Mouse (Mus musculus): ENCODE data around the gene Hipk2. TPM values are rescaled to one million over a fixed set of nuclear protein-coding genes. Genes with fewer than 3 reads are reported as not detected.

Hipk2 gene
- polyA plus RNA-seq, 1 experiment, result 16.9 TPM

DNA sequence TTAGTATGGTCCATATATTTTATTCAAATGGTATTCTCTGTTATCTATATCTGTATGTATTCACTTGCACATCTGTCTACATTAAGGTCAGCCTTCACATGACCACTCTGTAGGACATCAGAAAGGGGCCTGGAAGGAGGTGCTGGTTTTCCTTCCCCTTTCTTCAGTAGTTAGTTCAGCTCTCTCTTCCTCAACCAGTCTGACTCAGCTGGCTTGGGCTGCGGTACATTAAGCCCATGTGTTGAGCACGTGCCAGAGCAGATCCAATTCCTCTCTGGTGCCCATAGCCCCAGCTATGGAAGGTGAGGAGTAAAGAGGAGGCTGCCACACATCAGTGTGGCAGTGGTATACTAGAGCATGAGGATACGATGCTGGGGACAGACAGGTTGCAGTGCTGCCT, 165.5 kb downstream of the Hipk2 start:
- no peak for TF ChIP-seq CTCF (IDR thresholded peaks at IDR 0.05; ENCODE audit: borderline replicate concordance, control insufficient read depth, extremely low read depth, insufficient read depth, low read length, poor library complexity)
- TF ChIP-seq POLR2A (IDR thresholded peaks at IDR 0.05; ENCODE audit: control insufficient read depth, extremely low read depth, insufficient read depth, low read length, poor library complexity), result no peak
- DNase-seq, result no peak
- H3K27ac ChIP-seq (ENCODE audit: control insufficient read depth, insufficient read depth, low read length), result no peak overlapping the region
- H3K27me3 ChIP-seq (ENCODE audit: control insufficient read depth, insufficient read depth, low read length), result no peaks in the 10 kb centered on the region
- no peaks in the 10 kb centered on the region for H3K36me3 ChIP-seq (ENCODE audit: control insufficient read depth, insufficient read depth, low read length)
- no peak overlapping the region for H3K4me3 ChIP-seq (ENCODE audit: control insufficient read depth, insufficient read depth, low read length)
- whole genome bisulfite sequencing, result 79% methylated on average over 3 of the region's 3 CpGs
- H3K4me1 ChIP-seq (replicated peaks; ENCODE audit: control insufficient read depth, insufficient read depth, low read length), result no peaks in the 10 kb centered on the region

DNA sequence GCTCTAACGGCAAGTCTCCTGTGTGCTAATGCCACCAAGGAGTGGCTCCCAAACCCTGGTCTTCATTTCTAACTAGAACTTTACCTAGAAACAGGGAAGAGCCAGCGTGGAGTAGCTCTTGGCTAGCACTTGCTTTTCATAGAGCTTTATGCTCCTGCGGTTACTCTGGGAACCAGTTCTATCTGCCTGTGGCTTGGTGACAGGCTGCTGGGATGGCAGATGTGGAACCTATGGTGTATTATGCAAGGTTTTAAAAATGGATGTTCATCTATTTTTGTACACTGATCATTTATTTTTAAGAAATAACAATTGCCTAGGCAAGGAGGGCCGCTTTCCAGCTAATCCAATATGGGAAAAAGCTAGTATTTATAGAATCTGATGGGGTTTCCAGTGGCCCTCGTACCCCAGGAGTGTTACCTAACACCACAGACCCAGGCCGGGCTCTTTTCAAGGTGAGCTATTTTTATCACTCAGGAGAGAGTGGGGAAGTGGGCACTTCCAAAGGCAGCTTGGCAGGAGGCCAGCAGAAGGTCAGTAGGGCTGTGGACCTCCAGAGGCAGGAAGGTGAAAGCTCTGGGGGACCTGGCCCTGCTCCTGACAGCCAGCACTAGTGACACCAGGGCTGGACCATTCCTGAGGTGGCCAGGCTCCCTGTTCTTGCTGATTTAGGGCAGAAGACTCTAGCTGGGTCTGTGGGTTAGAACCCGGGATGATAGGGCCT, 171.5 kb downstream of the Hipk2 start:
- 85% methylated on average over 7 of the region's 7 CpGs for WGBS
- no peak overlapping the region for H3K27ac ChIP-seq (ENCODE audit: control insufficient read depth, insufficient read depth, low read length)
- H3K27me3 ChIP-seq (ENCODE audit: control insufficient read depth, insufficient read depth, low read length), result no peaks in the 10 kb centered on the region
- no peak for DNase-seq
- H3K4me3 ChIP-seq (ENCODE audit: control insufficient read depth, insufficient read depth, low read length), result no peak overlapping the region
- H3K4me1 ChIP-seq (replicated peaks; ENCODE audit: control insufficient read depth, insufficient read depth, low read length), result no peaks in the 10 kb centered on the region
- H3K36me3 ChIP-seq (ENCODE audit: control insufficient read depth, insufficient read depth, low read length), result no peaks in the 10 kb centered on the region
- TF ChIP-seq CTCF (IDR thresholded peaks at IDR 0.05; ENCODE audit: borderline replicate concordance, control insufficient read depth, extremely low read depth, insufficient read depth, low read length, poor library complexity), result no peak
- no peak for TF ChIP-seq POLR2A (IDR thresholded peaks at IDR 0.05; ENCODE audit: control insufficient read depth, extremely low read depth, insufficient read depth, low read length, poor library complexity)

DNA sequence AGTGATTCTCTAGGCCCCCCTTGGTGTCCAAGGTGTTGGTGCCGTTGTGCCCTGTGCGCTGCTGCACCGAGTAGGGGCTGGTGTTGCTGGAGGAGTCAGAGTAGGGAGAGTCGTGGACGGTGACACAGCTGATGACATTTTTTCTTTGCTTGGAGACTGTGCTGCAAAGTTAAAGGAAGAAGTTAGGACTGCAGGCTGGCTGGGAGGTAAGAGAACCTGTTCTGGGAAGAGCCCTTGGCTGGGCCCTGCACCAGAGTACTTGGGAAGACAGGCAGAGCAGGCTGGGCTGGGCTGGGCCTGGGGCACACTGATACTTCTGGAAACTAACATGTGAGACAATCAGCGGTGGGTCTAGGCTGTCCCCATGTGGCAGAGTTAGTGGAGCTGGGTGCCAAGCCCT, 172.4 kb downstream of the Hipk2 start:
- no peak for DNase-seq
- WGBS, result 99% methylated on average over 6 of the region's 6 CpGs
- Histone ChIP-seq H3K36me3 (ENCODE audit: control insufficient read depth, insufficient read depth, low read length) (no peaks in the 10 kb centered on the region), H3K4me3 (ENCODE audit: control insufficient read depth, insufficient read depth, low read length) (no peak overlapping the region), H3K27me3 (ENCODE audit: control insufficient read depth, insufficient read depth, low read length) (no peaks in the 10 kb centered on the region), H3K4me1 (replicated peaks; ENCODE audit: control insufficient read depth, insufficient read depth, low read length) (no peaks in the 10 kb centered on the region), H3K27ac (ENCODE audit: control insufficient read depth, insufficient read depth, low read length) (no peak overlapping the region)
- TF ChIP-seq CTCF (IDR thresholded peaks at IDR 0.05; ENCODE audit: borderline replicate concordance, control insufficient read depth, extremely low read depth, insufficient read depth, low read length, poor library complexity) (no peak), POLR2A (IDR thresholded peaks at IDR 0.05; ENCODE audit: control insufficient read depth, extremely low read depth, insufficient read depth, low read length, poor library complexity) (no peak)

DNA sequence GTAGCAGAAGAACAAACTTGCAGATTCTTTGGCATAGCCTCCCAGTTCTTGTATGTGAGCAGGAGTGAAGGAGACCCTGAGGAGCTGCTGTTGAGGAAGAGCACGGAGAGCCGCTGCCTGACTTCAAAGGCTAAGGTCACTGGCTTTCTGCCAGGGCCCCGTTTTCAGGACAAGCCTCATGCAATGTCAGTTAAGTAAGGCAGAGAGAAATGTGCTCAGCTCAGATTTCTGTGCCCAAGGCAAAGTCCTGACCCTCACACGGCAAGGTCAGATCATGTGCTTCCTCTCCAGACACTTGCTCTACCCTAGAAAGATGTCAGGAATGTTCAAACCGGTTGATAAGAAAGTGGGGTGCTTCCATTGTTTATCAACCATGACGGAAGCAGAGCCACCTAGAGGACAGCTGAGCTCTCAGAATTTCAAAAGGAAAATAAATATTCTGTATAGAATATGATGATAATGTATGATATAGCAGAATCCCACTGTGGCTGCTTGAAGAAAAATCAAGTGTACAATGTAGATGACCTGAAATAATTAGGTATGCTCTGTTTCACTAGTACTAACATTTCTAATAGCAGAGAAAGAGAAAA, 173.1 kb downstream of the Hipk2 start:
- TF ChIP-seq POLR2A (IDR thresholded peaks at IDR 0.05; ENCODE audit: control insufficient read depth, extremely low read depth, insufficient read depth, low read length, poor library complexity) (no peak), CTCF (IDR thresholded peaks at IDR 0.05; ENCODE audit: borderline replicate concordance, control insufficient read depth, extremely low read depth, insufficient read depth, low read length, poor library complexity) (no peak)
- no peaks in the 10 kb centered on the region for H3K36me3 ChIP-seq (ENCODE audit: control insufficient read depth, insufficient read depth, low read length)

DNA sequence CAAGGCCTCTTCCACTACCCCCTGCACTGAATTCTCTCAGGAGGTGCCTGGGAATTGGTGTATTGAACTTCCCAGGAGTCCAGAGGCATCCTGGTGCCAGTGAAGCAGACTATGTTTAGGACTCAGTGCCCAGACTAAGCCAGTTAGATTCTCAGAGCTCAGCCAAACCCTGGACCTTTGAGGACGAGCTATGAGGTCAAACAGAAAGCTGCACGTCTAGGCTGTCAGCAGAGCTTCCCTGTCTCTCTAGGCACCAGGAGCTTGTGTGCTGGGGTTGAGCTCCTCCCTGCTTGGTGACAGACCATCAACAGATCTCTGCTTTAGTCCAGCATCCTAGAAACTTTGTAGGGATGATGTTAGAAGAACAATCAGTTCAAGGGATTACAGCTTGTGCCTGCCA, 174.5 kb downstream of the Hipk2 start:
- H3K36me3 ChIP-seq (ENCODE audit: control insufficient read depth, insufficient read depth, low read length), result no peaks in the 10 kb centered on the region
- no peak overlapping the region for H3K4me3 ChIP-seq (ENCODE audit: control insufficient read depth, insufficient read depth, low read length)
- 87% methylated on average over 2 of the region's 2 CpGs for WGBS
- no peaks in the 10 kb centered on the region for H3K4me1 ChIP-seq (replicated peaks; ENCODE audit: control insufficient read depth, insufficient read depth, low read length)
- H3K27ac ChIP-seq (ENCODE audit: control insufficient read depth, insufficient read depth, low read length), result no peak overlapping the region
- DNase-seq, result no peak
- no peaks in the 10 kb centered on the region for H3K27me3 ChIP-seq (ENCODE audit: control insufficient read depth, insufficient read depth, low read length)
- no peak for TF ChIP-seq CTCF (IDR thresholded peaks at IDR 0.05; ENCODE audit: borderline replicate concordance, control insufficient read depth, extremely low read depth, insufficient read depth, low read length, poor library complexity)
- TF ChIP-seq POLR2A (IDR thresholded peaks at IDR 0.05; ENCODE audit: control insufficient read depth, extremely low read depth, insufficient read depth, low read length, poor library complexity), result no peak

More for the DNA sequence above, 173.1 kb downstream of the Hipk2 start:
- WGBS, result 69% methylated on average over 6 of the region's 6 CpGs
- DNase-seq, result no peak
- no peaks in the 10 kb centered on the region for H3K4me1 ChIP-seq (replicated peaks; ENCODE audit: control insufficient read depth, insufficient read depth, low read length)
- H3K4me3 ChIP-seq (ENCODE audit: control insufficient read depth, insufficient read depth, low read length), result no peak overlapping the region
- H3K27ac ChIP-seq (ENCODE audit: control insufficient read depth, insufficient read depth, low read length), result no peak overlapping the region
- H3K27me3 ChIP-seq (ENCODE audit: control insufficient read depth, insufficient read depth, low read length), result no peaks in the 10 kb centered on the region

DNA sequence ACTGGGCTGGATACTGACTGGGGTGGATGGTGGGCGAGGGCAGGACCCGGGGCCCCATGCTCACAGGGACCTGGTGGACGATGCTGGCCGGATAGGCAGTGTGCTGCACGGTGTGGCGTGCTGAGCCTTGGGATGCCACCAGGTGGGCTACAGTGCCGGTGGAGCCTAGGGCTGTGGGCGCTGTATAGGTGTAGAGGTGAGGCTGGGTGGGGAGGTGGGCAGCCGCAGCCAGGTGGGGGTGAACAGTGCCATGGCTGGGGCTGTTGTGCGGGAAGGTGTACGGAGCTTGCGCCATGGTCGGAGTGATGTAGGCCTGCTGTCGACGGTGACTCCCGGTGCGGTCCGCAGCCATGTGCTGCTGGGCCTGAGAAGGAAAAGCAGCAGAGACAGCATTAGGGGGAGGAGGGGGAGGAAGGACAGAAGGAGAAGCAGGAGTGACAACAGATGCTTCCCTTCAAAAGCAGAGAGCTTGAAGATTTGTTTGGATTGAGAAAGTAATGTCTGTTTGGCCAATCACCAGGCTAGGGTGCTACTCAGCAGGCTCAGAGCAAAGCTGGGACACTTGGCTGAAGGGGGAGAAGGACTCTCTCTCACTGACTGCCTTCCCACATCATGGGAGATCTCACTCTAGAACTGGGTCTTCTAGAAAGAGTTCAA, 177.6 kb downstream of the Hipk2 start:
- no peaks in the 10 kb centered on the region for H3K4me1 ChIP-seq (replicated peaks; ENCODE audit: control insufficient read depth, insufficient read depth, low read length)
- no peaks in the 10 kb centered on the region for H3K27me3 ChIP-seq (ENCODE audit: control insufficient read depth, insufficient read depth, low read length)
- no peak for DNase-seq
- no peaks in the 10 kb centered on the region for H3K36me3 ChIP-seq (ENCODE audit: control insufficient read depth, insufficient read depth, low read length)
- H3K27ac ChIP-seq (ENCODE audit: control insufficient read depth, insufficient read depth, low read length), result no peak overlapping the region
- WGBS, result 98% methylated on average over 18 of the region's 18 CpGs
- H3K4me3 ChIP-seq (ENCODE audit: control insufficient read depth, insufficient read depth, low read length), result no peak overlapping the region
- TF ChIP-seq POLR2A (IDR thresholded peaks at IDR 0.05; ENCODE audit: control insufficient read depth, extremely low read depth, insufficient read depth, low read length, poor library complexity) (no peak), CTCF (IDR thresholded peaks at IDR 0.05; ENCODE audit: borderline replicate concordance, control insufficient read depth, extremely low read depth, insufficient read depth, low read length, poor library complexity) (no peak)

Data from thymus, adult 2 months (tissue).